Mouse (Mus musculus) testis, adult 2 months (tissue): ENCODE data around the gene Gpr146. TPM values are rescaled to one million over a fixed set of nuclear protein-coding genes. Genes with fewer than 3 reads are reported as not detected.

Source experiments
- H3K27ac ChIP-seq: fragments of 200-500 bp; 2 replicates; pipeline ENCODE4 v1.5.1; 2012; ENCODE audit warnings: low read depth, low read length; ENCODE audit not compliant: control insufficient read depth, insufficient read depth
- H3K27me3 ChIP-seq: fragments of 200-500 bp; 2 replicates; pipeline ENCODE4 v1.6.1; 2012; ENCODE audit warnings: mild to moderate bottlenecking, low read length, moderate library complexity; ENCODE audit not compliant: control insufficient read depth, insufficient read depth
- H3K36me3 ChIP-seq: fragments of 200-500 bp; 2 replicates; pipeline ENCODE4 v1.6.1; 2012; ENCODE audit warnings: mild to moderate bottlenecking, low read length; ENCODE audit not compliant: control insufficient read depth, insufficient read depth
- H3K4me1 ChIP-seq: fragments of 200-500 bp; 2 replicates; pipeline ENCODE4 v1.6.1; 2012; ENCODE audit warnings: low read length; ENCODE audit not compliant: control insufficient read depth, insufficient read depth
- H3K4me3 ChIP-seq: fragments of 200-500 bp; 2 replicates; pipeline ENCODE4 v1.5.1; 2012; ENCODE audit warnings: low read depth, mild to moderate bottlenecking, low read length, moderate library complexity, mixed read lengths; ENCODE audit not compliant: control insufficient read depth
- CTCF ChIP-seq: fragments of 200-500 bp; IDR thresholded peaks from 2 replicates; pipeline ENCODE4 v1.5.1; 2012; ENCODE audit warnings: low read depth, mild to moderate bottlenecking, inconsistent platforms, low read length, moderate library complexity; ENCODE audit not compliant: control insufficient read depth, insufficient read depth, insufficient replicate concordance
- POLR2A ChIP-seq: fragments of 200-500 bp; IDR thresholded peaks from 2 replicates; pipeline ENCODE4 v1.6.1; 2012; ENCODE audit warnings: low read depth, mild to moderate bottlenecking, inconsistent platforms, low read length, moderate library complexity; ENCODE audit not compliant: control insufficient read depth
- polyA plus RNA-seq: library from polyadenylated mRNA; depleted of rRNA; stranded (reverse); fragments of >200 nt; gene quantifications from 2 replicates; pipeline ENCODE4 v1.2.3, GENCODE M21; 2012

Gpr146 gene
- polyA plus RNA-seq, 1 experiment = 1.2 TPM

GRCm38 (mm10) chr5:139391309-139391990 lies 14.0 kb downstream of the Gpr146 start:
- H3K4me3 ChIP-seq = no peak overlapping the region
- H3K27ac ChIP-seq = no peak overlapping the region

GRCm38 (mm10) chr5:139392219-139393196 lies 15.0 kb downstream of the Gpr146 start:
- Histone ChIP-seq H3K4me3 (no peak overlapping the region), H3K27me3 (no peaks in the 10 kb centered on the region), H3K27ac (no peak overlapping the region), H3K36me3 (no peaks in the 10 kb centered on the region), H3K4me1 (no peaks in the 10 kb centered on the region; the same call in 1 of the 2 replicates)
- no peak for TF ChIP-seq CTCF
- no peak for TF ChIP-seq POLR2A

More at GRCm38 (mm10) chr5:139391309-139391990, 14.0 kb downstream of the Gpr146 start:
- H3K27me3 ChIP-seq = no peaks in the 10 kb centered on the region
- no peaks in the 10 kb centered on the region; the same call in 1 of the 2 replicates for H3K4me1 ChIP-seq
- no peak for TF ChIP-seq POLR2A
- no peak for TF ChIP-seq CTCF
- H3K36me3 ChIP-seq = no peaks in the 10 kb centered on the region

DNA sequence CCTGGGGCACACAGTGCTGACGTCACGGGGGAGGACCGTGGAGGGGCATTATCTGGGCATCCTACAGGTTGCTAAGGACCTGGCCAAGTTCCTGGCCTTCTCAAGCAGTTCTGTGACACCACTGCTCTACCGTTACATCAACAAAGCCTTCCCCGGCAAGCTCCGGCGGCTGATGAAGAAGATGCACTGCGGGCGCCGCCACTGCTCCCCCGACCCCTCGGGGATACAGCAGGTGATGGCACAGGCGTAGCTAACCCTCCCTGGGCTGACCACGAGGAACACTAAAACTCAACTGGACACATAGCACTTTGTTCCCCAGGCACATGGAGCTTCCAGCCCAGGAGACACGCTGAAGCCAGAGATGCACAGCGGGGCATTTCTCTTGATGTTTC lies 15.7 kb downstream of the Gpr146 start:
- Histone ChIP-seq H3K27me3 (no peaks in the 10 kb centered on the region), H3K27ac (no peak overlapping the region), H3K36me3 (no peaks in the 10 kb centered on the region), H3K4me3 (no peak overlapping the region), H3K4me1 (no peaks in the 10 kb centered on the region; the same call in 1 of the 2 replicates)
- TF ChIP-seq CTCF (no peak), POLR2A (no peak)

DNA sequence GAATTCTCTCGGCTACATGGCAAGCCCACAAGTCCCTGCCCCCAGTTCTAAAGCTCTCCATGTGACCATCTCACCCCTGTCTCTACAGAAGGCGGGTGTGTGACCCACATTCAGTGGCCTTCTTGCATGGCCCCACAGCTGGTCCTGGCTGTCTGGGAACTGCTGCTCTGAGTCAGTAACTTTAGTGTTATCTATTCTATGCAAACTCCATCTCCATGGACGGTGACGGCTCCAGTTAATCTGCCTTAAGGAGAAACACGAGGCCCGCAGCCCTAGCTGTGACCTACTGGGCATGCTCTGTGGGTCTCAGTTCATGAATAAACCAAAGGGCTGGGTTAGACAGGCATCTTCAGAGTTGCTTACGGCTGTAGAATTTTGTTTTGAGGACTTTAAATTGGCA lies 16.9 kb downstream of the Gpr146 start:
- Histone ChIP-seq H3K27ac (no peak overlapping the region), H3K4me1 (peaks cover 2% of the 10 kb centered on the region; the same call in 1 of the 2 replicates), H3K36me3 (no peaks in the 10 kb centered on the region), H3K27me3 (no peaks in the 10 kb centered on the region), H3K4me3 (no peak overlapping the region)
- TF ChIP-seq POLR2A (no peak), CTCF (no peak)

- Histone ChIP-seq H3K4me3 (no peak overlapping the region), H3K27ac (no peak overlapping the region), H3K4me1 (peaks cover 2% of the 10 kb centered on the region; the same call in 1 of the 2 replicates), H3K36me3 (no peaks in the 10 kb centered on the region), H3K27me3 (no peaks in the 10 kb centered on the region)
- no peak for TF ChIP-seq POLR2A
- no peak for TF ChIP-seq CTCF
These were observed 18.0 kb downstream of the Gpr146 start for GRCm38 (mm10) chr5:139395528-139395927.

GRCm38 (mm10) chr5:139397359-139397916 lies 19.9 kb downstream of the Gpr146 start:
- Histone ChIP-seq H3K4me3 (no peak overlapping the region), H3K27me3 (no peaks in the 10 kb centered on the region), H3K36me3 (no peaks in the 10 kb centered on the region), H3K27ac (no peak overlapping the region), H3K4me1 (peaks cover 2% of the 10 kb centered on the region; the same call in 1 of the 2 replicates)
- TF ChIP-seq CTCF = no peak
- TF ChIP-seq POLR2A = no peak
